Mouse (Mus musculus) mature B cell (primary cell): Measurements from ENCODE around the gene Adam34.
"Not testable (repeated sequence)": the region's sequence is repeated elsewhere in the genome, so short reads cannot be mapped to it uniquely, and the experiment has no call there.

Source experiments
- in situ Hi-C: fragments of 300-500 bp; cut with MboI; formaldehyde crosslinking; loops from 2 replicates; pipeline ENCODE4 v1.14.3; 2019

Adam34 gene

GRCm38 (mm10) chr8:43709949-43710348 is at the start of gene Adam34:
Gene Adam34, minus strand, starts transcription at chr8:43710049.
- in situ Hi-C loops: no loop called here

GRCm38 (mm10) chr8:43627176-43627575 is 82.7 kb downstream of the Adam34 start, which contains the start of gene Gm5346:
Gene Gm5346, minus strand, starts transcription at chr8:43627276.
- in situ Hi-C loops: no loop called here

GRCm38 (mm10) chr8:43616046-43616445 is 93.8 kb downstream of the Adam34 start:
- in situ Hi-C loops: no loop called here

GRCm38 (mm10) chr8:43603657-43604056 is 106.2 kb downstream of the Adam34 start:
- in situ Hi-C loops: not testable (repeated sequence)

GRCm38 (mm10) chr8:43603166-43603565 is 106.7 kb downstream of the Adam34 start:
- in situ Hi-C loops: not testable (repeated sequence)
